Mouse (Mus musculus) CH12.LX (cell line): ENCODE measurements around the gene Zfp839.

Experiments used
- CHD2 ChIP-seq: IDR thresholded peaks from 2 replicates; pipeline ENCODE4 v1.6.1; 2011; ENCODE audit warnings: low read length, improper control_type of control experiment
- CTCF ChIP-seq, 2 experiments: IDR thresholded peaks in 1 of 2; conservative IDR thresholded peaks in 1 of 2; 2 replicates each; pipeline ENCODE4 v1.5.1; 2011 to 2012; ENCODE audit warnings: low read depth in 2 of 2, low read length in 2 of 2, improper control_type of control experiment in 1 of 2, inconsistent platforms in 1 of 2, mild to moderate bottlenecking in 1 of 2, moderate library complexity in 1 of 2
- ELF1 ChIP-seq: IDR thresholded peaks from 2 replicates; pipeline ENCODE4 v1.6.1; 2014; ENCODE audit warnings: low read depth, mild to moderate bottlenecking, inconsistent platforms, low read length, improper control_type of control experiment
- EP300 ChIP-seq: IDR thresholded peaks from 2 replicates; pipeline ENCODE4 v1.6.1; 2011; ENCODE audit warnings: low read length, improper control_type of control experiment
- MAX ChIP-seq: IDR thresholded peaks from 2 replicates; pipeline ENCODE4 v1.6.1; 2011; ENCODE audit warnings: low read length, improper control_type of control experiment
- POLR2A ChIP-seq: IDR thresholded peaks from 2 replicates; pipeline ENCODE4 v1.6.1; 2011; ENCODE audit warnings: low read depth, mild to moderate bottlenecking, improper control_type of control experiment, low read length
- RAD21 ChIP-seq: IDR thresholded peaks from 2 replicates; pipeline ENCODE4 v1.6.1; 2011; ENCODE audit warnings: low read depth, mild to moderate bottlenecking, low read length, improper control_type of control experiment, moderate library complexity
- TCF12 ChIP-seq: IDR thresholded peaks from 2 replicates; pipeline ENCODE4 v1.6.1; 2014; ENCODE audit warnings: low read depth, mild to moderate bottlenecking, inconsistent platforms, low read length, improper control_type of control experiment
- USF1 ChIP-seq: IDR thresholded peaks from 2 replicates; pipeline ENCODE4 v1.6.1; 2014; ENCODE audit warnings: low read depth, mild to moderate bottlenecking, inconsistent platforms, low read length, improper control_type of control experiment
- ZMIZ1 ChIP-seq: IDR thresholded peaks from 2 replicates; pipeline ENCODE4 v1.6.1; 2012; ENCODE audit warnings: low read depth, mild to moderate bottlenecking, inconsistent platforms, low read length, improper control_type of control experiment

DNA sequence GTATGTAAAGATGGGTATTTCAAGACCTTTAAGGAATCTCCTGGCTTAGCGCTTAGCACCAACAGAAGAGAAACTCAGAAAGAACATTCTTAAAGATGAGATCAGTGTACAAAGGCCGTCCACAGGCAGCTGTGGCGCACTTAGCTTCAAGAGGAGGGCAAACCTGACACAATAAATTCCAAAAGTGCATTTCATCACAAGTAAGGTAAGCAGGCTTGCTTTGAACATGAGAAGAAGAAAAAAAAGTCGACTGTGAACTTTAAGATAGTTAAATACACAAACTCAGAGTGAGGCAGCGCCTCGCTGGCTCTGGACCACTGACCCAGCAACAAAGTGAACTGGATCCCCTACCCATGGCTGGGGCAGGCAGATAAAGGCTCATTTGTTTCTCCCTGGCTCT, 13.3 kb upstream of the Zfp839 start:
- no peak for TF ChIP-seq EP300
- no peak for TF ChIP-seq MAX
- no peak for TF ChIP-seq POLR2A
- no peak for TF ChIP-seq CHD2
- TF ChIP-seq CTCF (conservative IDR thresholded peaks at IDR 0.05 in 1 of 2, IDR thresholded peaks at IDR 0.05 in 1 of 2; ENCODE audit: low read depth in 2 of 2, low read length in 2 of 2), result no peak
- TF ChIP-seq RAD21, result no peak
- TF ChIP-seq ZMIZ1, result no peak
- TF ChIP-seq TCF12, result no peak
- TF ChIP-seq USF1, result no peak
- no peak for TF ChIP-seq ELF1
